Mouse (Mus musculus) erythroblast, embryonic 14.5 days (primary cell): ENCODE measurements at regions not wholly inside any gene's neighbourhood (a gene's known extent, or its start where the extent isn't known, plus 50 kb on each side); places are given as distances from the start of the nearest gene placed in this dataset.

Experiments used
- GATA1 ChIP-seq: IDR thresholded peaks from 2 replicates; pipeline ENCODE4 v1.6.1; 2012; ENCODE audit warnings: low read length, inconsistent platforms, mixed read lengths
- TAL1 ChIP-seq: IDR thresholded peaks from 3 replicates; pipeline ENCODE4 v1.6.1; 2012; ENCODE audit warnings: low read length, inconsistent platforms, mixed read lengths

- TF ChIP-seq GATA1 (no peak), TAL1 (no peak)
Measured at GRCm38 (mm10) chr9:113568849-113569248, 139.2 kb downstream of the Pdcd6ip start.
